Mouse (Mus musculus) limb, embryonic 11.5 days (tissue): ENCODE measurements at regions not wholly inside any gene's neighbourhood (a gene's known extent, or its start where the extent isn't known, plus 50 kb on each side); places are given as distances from the start of the nearest gene placed in this dataset.

ENCODE experiments used
- ATAC-seq: fragments of 200-750 bp; cut with Nextera tagmentation; 2 replicates; pipeline ENCODE4 v1.8.0; 2017; ENCODE audit warnings: low read depth; ENCODE audit not compliant: insufficient number of reproducible peaks, low FRiP score, low TSS enrichment
- DNase-seq: peaks from one replicate; pipeline ENCODE4 v3.0.0-alpha.2; 2015; ENCODE audit warnings: low spot score
- H3K27ac ChIP-seq: fragments of 300-500 bp; sonication (generic); replicated peaks from 2 replicates; pipeline ENCODE4 v1.5.1; 2014; ENCODE audit warnings: low read depth, mild to moderate bottlenecking, low read length
- H3K27me3 ChIP-seq: fragments of 300-500 bp; sonication (generic); 2 replicates; pipeline ENCODE4 v1.6.1; 2014; ENCODE audit warnings: mild to moderate bottlenecking, low read length, mixed read lengths; ENCODE audit not compliant: control insufficient read depth, insufficient read depth
- H3K36me3 ChIP-seq: fragments of 300-500 bp; sonication (generic); 2 replicates; pipeline ENCODE4 v1.6.1; 2014; ENCODE audit warnings: mild to moderate bottlenecking, low read length, moderate library complexity, mixed read lengths; ENCODE audit not compliant: control insufficient read depth, insufficient read depth
- H3K4me1 ChIP-seq: fragments of 300-500 bp; sonication (generic); 2 replicates; pipeline ENCODE4 v1.6.1; 2014; ENCODE audit warnings: low read length, mixed read lengths; ENCODE audit not compliant: control insufficient read depth, insufficient read depth
- H3K4me2 ChIP-seq: fragments of 300-500 bp; sonication (generic); 2 replicates; pipeline ENCODE4 v1.6.1; 2014; ENCODE audit warnings: low read depth, mild to moderate bottlenecking, moderate library complexity; ENCODE audit not compliant: severe bottlenecking
- H3K4me3 ChIP-seq: fragments of 300-500 bp; sonication (generic); 2 replicates; pipeline ENCODE4 v1.5.1; 2014; ENCODE audit warnings: low read depth, low read length
- H3K9ac ChIP-seq: fragments of 300-500 bp; sonication (generic); 2 replicates; pipeline ENCODE4 v1.6.1; 2014; ENCODE audit warnings: mild to moderate bottlenecking, low read length
- H3K9me3 ChIP-seq: fragments of 300-500 bp; sonication (generic); 2 replicates; pipeline ENCODE4 v1.6.1; 2016; ENCODE audit warnings: low read length; ENCODE audit not compliant: control insufficient read depth
- WGBS: fragments of 180-500 bp; shearing (Covaris S2); extraction: QIAGEN DNeasy Blood & Tissue Kit; methylation state at CpG from one replicate; pipeline ENCODE4 v1.1.7; 2014; 5-methylcytosine and 5-hydroxymethylcytosine counted together

DNA sequence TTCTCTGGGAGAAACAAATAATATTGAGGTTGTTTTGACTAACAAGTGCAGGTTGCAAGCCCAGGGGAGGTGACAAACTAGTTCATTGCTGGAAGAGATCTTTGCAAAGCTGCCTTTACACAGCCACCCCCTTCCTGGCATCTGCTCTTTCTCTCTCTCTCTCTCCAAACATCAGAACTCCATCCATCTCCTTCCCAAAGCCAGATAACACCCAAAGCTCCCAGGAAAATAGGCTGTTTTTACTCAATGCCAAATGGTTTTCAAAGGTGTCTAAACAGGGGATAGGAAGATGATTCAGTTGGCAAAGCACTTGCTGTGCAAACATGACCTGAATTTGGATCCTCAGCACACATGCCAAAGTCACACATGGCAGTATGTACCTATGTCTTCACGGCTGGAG lies 133.9 kb downstream of the Chst1 start:
- Histone ChIP-seq H3K36me3 (no peaks in the 10 kb centered on the region), H3K9me3 (no peaks in the 10 kb centered on the region), H3K4me2 (no peak overlapping the region), H3K4me3 (no peak overlapping the region), H3K27ac (no peak overlapping the region), H3K4me1 (no peaks in the 10 kb centered on the region), H3K9ac (no peak overlapping the region), H3K27me3 (no peaks in the 10 kb centered on the region)
- WGBS = 92% methylated on average over 1 of the region's 1 CpGs
- DNase-seq = no peak
- no peak for ATAC-seq

DNA sequence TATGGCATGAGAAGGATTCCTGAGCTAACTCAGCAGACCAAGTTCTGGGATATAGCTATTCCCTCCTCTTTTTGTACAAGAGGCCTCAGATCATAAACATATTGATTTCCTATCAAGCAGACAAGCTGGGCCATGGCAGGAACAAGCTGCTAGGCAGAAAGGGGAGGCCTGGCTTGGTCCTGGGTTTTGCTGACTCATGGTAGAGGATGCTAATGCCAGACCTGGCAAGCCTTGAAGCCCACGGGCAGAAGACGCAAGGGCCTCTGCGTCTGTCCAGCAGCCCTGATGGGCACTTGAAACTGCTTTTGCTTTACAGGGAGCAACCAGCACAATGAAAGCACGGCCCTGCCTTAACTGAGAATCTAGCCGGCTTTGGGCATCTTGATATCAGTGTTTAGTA lies 136.3 kb downstream of the Chst1 start:
- no peaks in the 10 kb centered on the region for H3K27me3 ChIP-seq
- WGBS = 78% methylated on average over 5 of the region's 5 CpGs
- H3K4me2 ChIP-seq = no peak overlapping the region
- no peak for DNase-seq
- H3K9me3 ChIP-seq = no peaks in the 10 kb centered on the region
- H3K9ac ChIP-seq = no peak overlapping the region
- no peaks in the 10 kb centered on the region for H3K36me3 ChIP-seq
- H3K27ac ChIP-seq = no peak overlapping the region
- no peak for ATAC-seq
- no peak overlapping the region for H3K4me3 ChIP-seq
- H3K4me1 ChIP-seq = no peaks in the 10 kb centered on the region

DNA sequence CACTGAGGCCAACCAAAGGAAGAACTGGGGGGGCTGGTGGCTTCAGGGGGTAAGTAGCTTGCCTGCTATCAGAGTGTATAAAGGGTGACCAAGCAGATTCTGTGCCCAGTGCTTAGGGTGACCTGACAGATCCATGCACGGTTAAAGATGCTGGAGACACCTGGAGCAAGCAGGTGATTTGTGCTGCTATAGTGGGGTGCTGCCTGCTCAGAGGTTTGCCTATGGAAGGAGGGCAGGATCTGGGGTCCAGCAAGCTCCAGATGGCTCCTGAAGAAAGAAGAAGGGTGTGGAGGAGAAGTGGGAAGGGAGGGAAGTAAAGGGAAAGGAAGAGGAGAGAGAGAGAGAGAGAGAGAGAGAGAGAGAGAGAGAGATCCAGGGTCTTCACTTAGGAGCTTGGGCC lies 137.8 kb downstream of the Chst1 start:
- no peak overlapping the region for H3K4me3 ChIP-seq
- 90% methylated on average over 1 of the region's 1 CpGs for WGBS
- DNase-seq (no peak), ATAC-seq (no peak)
- H3K9ac ChIP-seq = no peak overlapping the region; the same call in 1 of the 2 replicates
- no peaks in the 10 kb centered on the region for H3K4me1 ChIP-seq
- no peaks in the 10 kb centered on the region for H3K36me3 ChIP-seq
- no peaks in the 10 kb centered on the region for H3K27me3 ChIP-seq
- no peak overlapping the region for H3K27ac ChIP-seq
- no peak overlapping the region for H3K4me2 ChIP-seq
- H3K9me3 ChIP-seq = no peaks in the 10 kb centered on the region

DNA sequence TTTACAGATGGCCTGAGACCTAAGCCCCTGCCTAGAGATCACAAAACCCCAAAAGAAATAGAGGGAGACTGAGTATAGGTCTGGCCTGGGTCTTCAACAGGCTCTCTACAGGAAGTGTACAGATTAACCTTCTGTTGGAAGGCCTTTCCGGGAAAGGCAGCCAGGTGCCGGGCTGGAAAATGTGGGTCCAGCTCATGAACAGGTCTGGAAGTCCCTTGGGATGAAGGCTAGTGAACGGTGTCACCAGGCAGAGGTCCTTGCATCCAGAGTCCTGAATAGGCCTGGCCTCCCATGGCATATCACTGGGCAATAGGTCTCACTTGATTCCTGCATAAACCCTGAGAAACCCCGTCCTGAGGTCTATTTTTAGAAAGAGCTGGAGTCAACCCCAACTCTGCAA lies 140.1 kb downstream of the Chst1 start:
- Histone ChIP-seq H3K4me3 (no peak overlapping the region), H3K27ac (no peak overlapping the region), H3K9ac (no peak overlapping the region), H3K27me3 (no peaks in the 10 kb centered on the region), H3K36me3 (no peaks in the 10 kb centered on the region), H3K9me3 (no peaks in the 10 kb centered on the region), H3K4me2 (no peak overlapping the region), H3K4me1 (no peaks in the 10 kb centered on the region)
- WGBS = 80% methylated on average over 4 of the region's 4 CpGs
- ATAC-seq = no peak
- DNase-seq = no peak

DNA sequence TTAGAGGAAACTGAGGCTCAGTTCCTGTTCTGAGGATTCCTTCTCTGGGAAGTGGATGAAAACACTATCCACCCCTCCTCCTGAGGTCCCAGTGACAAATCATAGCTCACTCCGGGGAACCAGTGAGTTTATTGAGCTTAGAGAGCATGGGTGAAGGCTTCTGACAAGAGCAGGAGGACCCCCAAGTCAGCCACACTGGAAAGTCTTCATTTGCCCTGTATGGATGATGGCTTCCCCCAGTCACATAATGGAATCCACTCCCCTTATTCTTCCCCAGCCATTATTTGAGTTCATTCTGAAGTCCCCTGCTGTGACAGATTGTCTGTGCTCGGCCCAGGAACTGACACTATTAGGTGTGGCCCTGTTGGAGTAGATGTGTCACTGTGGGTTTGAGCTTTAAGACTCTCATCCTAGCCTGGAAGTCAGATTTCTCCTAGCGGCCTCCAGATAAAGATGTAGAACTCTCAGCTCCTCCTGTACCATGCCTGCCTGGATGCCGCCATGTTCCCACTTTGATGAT lies 141.3 kb downstream of the Chst1 start:
- ATAC-seq = no peak
- H3K27ac ChIP-seq = no peak overlapping the region
- WGBS = 78% methylated on average over 4 of the region's 4 CpGs
- no peak overlapping the region for H3K9ac ChIP-seq
- H3K4me1 ChIP-seq = no peaks in the 10 kb centered on the region
- H3K36me3 ChIP-seq = no peaks in the 10 kb centered on the region
- DNase-seq = no peak
- no peak overlapping the region for H3K4me3 ChIP-seq
- no peaks in the 10 kb centered on the region for H3K9me3 ChIP-seq
- no peak overlapping the region for H3K4me2 ChIP-seq
- H3K27me3 ChIP-seq = no peaks in the 10 kb centered on the region

DNA sequence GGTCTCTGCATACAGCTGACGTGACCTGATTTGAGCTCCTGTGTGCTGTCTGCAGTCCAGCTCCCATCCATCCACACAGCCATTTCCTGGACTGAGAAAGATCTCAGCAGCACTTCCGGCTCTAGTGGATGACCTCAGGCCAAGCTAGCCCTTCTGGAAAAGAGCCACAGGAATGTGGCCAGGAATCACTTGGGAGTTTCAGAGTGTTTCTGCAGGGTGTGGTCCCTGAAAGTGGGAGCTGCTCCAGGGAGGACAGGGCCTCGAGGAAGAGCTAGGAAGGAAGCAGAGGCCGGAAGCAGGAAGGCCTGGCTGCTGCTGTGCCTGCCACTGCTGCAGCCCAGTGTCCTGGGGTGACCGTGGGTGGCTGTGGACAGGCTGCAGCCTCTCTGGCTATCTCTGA lies 142.5 kb downstream of the Chst1 start:
- Histone ChIP-seq H3K27ac (no peak overlapping the region), H3K36me3 (no peaks in the 10 kb centered on the region), H3K9ac (no peak overlapping the region), H3K9me3 (no peaks in the 10 kb centered on the region), H3K4me1 (no peaks in the 10 kb centered on the region), H3K27me3 (no peaks in the 10 kb centered on the region), H3K4me2 (no peak overlapping the region), H3K4me3 (no peak overlapping the region)
- DNase-seq (no peak), ATAC-seq (no peak)
- WGBS = 67% methylated on average over 5 of the region's 5 CpGs

DNA sequence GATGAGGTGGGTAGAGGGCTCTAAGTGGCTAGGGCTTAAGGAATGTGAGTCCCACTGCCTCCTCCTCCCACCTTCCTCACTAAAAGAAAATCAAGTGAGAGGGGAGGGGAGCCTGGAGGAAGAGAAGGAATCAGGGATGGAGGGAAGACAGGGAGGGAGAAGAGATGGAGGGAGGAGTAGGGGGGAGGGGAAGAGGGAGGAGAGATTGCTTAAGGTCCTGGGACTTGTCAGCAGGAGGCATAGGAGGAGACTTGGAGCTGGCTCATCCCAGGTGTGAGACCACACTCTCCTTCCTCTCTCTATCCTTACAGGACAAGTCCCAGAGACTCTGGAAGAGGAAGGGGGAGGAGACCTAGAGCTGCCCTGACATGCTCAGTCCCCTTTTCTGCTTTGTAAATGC lies 143.2 kb downstream of the Chst1 start:
- H3K27me3 ChIP-seq = no peaks in the 10 kb centered on the region
- no peak overlapping the region for H3K4me2 ChIP-seq
- no peaks in the 10 kb centered on the region for H3K36me3 ChIP-seq
- no peak overlapping the region for H3K4me3 ChIP-seq
- ATAC-seq (no peak), DNase-seq (no peak)
- no peak overlapping the region for H3K9ac ChIP-seq
- no peak overlapping the region for H3K27ac ChIP-seq
- H3K9me3 ChIP-seq = no peaks in the 10 kb centered on the region
- no peaks in the 10 kb centered on the region for H3K4me1 ChIP-seq

DNA sequence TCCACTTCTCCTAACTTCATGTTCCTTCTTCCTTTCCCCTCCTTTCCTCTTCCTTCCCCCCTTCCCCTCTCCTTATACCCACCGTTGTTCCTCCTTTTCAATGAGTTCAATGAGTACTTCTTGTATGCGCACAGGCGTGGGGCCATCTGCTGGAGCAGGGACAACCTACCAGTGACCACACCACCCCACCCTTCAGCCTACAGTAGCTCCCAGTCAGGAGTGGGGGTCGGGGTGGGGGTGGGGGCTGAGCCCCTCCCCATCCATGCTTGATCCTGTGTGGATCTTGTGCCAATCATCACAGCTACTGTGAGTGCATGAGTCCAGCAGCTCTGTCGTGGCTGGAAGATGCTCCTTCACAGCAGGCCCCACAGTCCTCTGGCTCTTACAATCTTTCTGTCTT lies 143.6 kb downstream of the Chst1 start:
- Histone ChIP-seq H3K4me3 (no peak overlapping the region), H3K9ac (no peak overlapping the region), H3K36me3 (no peaks in the 10 kb centered on the region), H3K9me3 (no peaks in the 10 kb centered on the region), H3K4me2 (no peak overlapping the region), H3K27me3 (no peaks in the 10 kb centered on the region), H3K27ac (no peak overlapping the region), H3K4me1 (no peaks in the 10 kb centered on the region)
- 47% methylated on average over 5 of the region's 5 CpGs for WGBS
- ATAC-seq = no peak
- DNase-seq = no peak

DNA sequence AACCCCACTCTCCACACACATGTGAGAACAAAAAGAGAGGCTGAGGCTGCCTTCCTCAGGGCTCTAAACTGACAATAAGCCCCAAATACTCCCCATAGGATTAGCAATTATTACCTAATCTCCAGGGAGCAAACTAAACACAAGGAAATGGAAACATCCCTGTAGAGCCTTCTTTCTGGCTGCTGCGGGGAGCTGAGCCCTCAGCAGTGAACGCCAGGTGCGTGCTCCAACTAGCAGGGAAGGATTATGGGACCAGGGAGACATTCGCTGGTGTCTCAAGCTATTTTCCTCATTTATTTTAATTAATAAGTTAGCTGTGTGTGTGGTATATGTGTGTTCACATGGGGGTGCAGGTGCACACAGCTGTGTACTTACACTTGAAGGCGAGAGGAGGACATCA lies 144.4 kb downstream of the Chst1 start:
- Histone ChIP-seq H3K9me3 (no peaks in the 10 kb centered on the region), H3K36me3 (no peaks in the 10 kb centered on the region), H3K27me3 (no peaks in the 10 kb centered on the region), H3K9ac (no peak overlapping the region), H3K4me1 (no peaks in the 10 kb centered on the region), H3K27ac (no peak overlapping the region), H3K4me2 (no peak overlapping the region), H3K4me3 (no peak overlapping the region)
- ATAC-seq (no peak), DNase-seq (no peak)
- WGBS = 66% methylated on average over 5 of the region's 5 CpGs
